Mouse (Mus musculus) ES-Bruce4 (cell line): Measurements from ENCODE around the gene Lancl3.
A peak's percentile ranks its signal among the peaks of the same experiment; 100 is the strongest.

Experiments used
- CTCF ChIP-seq: IDR thresholded peaks from one replicate; pipeline ENCODE4 v1.8.1; 2011; ENCODE audit warnings: low read depth, low read length
- POLR2A ChIP-seq: IDR thresholded peaks from one replicate; pipeline ENCODE4 v1.8.1; 2011; ENCODE audit warnings: low read length; ENCODE audit not compliant: insufficient read depth

DNA sequence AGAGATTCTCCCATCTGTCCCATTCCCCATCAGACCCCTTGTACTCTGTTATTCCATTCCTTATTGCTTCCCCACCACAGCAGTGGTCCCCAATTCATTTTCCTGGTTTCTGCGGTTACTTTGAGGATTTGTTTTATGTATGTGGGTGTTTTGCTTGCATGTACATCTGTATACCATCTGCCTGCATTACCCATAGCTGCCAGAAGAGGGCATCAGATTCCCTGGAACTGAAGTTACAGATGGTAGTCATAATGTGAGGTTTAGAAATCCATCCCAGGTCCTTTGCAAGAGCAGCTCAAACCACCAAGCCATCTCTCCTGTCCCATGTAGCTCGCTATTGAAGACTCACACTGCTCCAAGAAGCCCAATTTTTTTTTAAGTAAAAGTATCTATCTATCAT, 16.5 kb downstream of the Lancl3 start:
- TF ChIP-seq CTCF (peak; percentile 9), POLR2A (no peak)
